Mouse (Mus musculus) stomach, embryonic 16.5 days (tissue): Measurements from ENCODE around the gene Eif4g2. TPM values are rescaled to one million over a fixed set of nuclear protein-coding genes. Genes with fewer than 3 reads are reported as not detected.

Source experiments
- polyA plus RNA-seq: library from polyadenylated mRNA; unstranded; fragments of >200 nt; fragmentation: Nextera tagmentation; extraction: Ambion mirVana; gene quantifications from 2 replicates; pipeline ENCODE4 v1.2.1, GENCODE M21; 2015

Gene Eif4g2
- polyA plus RNA-seq, 1 experiment from 2014 or later = 678 TPM

Other genes starting within 250 kb of the Eif4g2 start
- gene Rnf141, start 238.6 kb downstream of the Eif4g2 start, polyA plus RNA-seq = 42.7 and 46.5 TPM in 2 replicates
- gene Lyve1, start 219.8 kb downstream of the Eif4g2 start, polyA plus RNA-seq = 15.2 and 17.4 TPM in 2 replicates
- gene Mrvi1, start 100.6 kb downstream of the Eif4g2 start, polyA plus RNA-seq = 23.1 and 26.5 TPM in 2 replicates
- 54.4 and 57.3 TPM in 2 replicates for gene Ctr9, start 54.1 kb downstream of the Eif4g2 start, polyA plus RNA-seq